Mouse (Mus musculus): ENCODE measurements at regions not wholly inside any gene's neighbourhood (a gene's known extent, or its start where the extent isn't known, plus 50 kb on each side); places are given as distances from the start of the nearest gene placed in this dataset.

- peak overlapping the region; percentile 1 for H3K4me2 ChIP-seq (ENCODE audit: low read depth)
- H3K36me3 ChIP-seq (ENCODE audit: control insufficient read depth, insufficient read depth): no peaks in the 10 kb centered on the region
- no peak overlapping the region for H3K4me3 ChIP-seq
- TF ChIP-seq TCF3 (IDR thresholded peaks at IDR 0.05; ENCODE audit: insufficient read length, low read depth) (no peak), TCF12 (IDR thresholded peaks at IDR 0.05; ENCODE audit: insufficient read depth, poor library complexity, severe bottlenecking) (no peak), CEBPB (IDR thresholded peaks at IDR 0.05; ENCODE audit: insufficient read depth, poor library complexity, severe bottlenecking) (no peak), POLR2A (IDR thresholded peaks at IDR 0.05; ENCODE audit: insufficient read length, low read depth) (no peak), E2F4 (IDR thresholded peaks at IDR 0.05; ENCODE audit: insufficient read depth) (no peak), MYOG (IDR thresholded peaks at IDR 0.05; ENCODE audit: control insufficient read depth in 1 of 3, insufficient read depth in 1 of 3, insufficient read length in 2 of 3, low read depth in 2 of 3) (no peak), REST (IDR thresholded peaks at IDR 0.05; ENCODE audit: insufficient read depth, insufficient read length) (no peak), USF1 (IDR thresholded peaks at IDR 0.05; ENCODE audit: low read depth) (no peak), SRF (IDR thresholded peaks at IDR 0.05; ENCODE audit: control insufficient read depth, insufficient read length, low read depth) (no peak), MYOD1 (IDR thresholded peaks at IDR 0.05; ENCODE audit: control insufficient read depth in 1 of 3, insufficient read length in 2 of 3, low read depth in 2 of 3) (no peak), POLR2AphosphoS2 (IDR thresholded peaks at IDR 0.05; ENCODE audit: insufficient read length, low read depth) (no peak), MAX (IDR thresholded peaks at IDR 0.05; ENCODE audit: low read depth) (no peak)
- no peaks in the 10 kb centered on the region for H3K79me2 ChIP-seq (ENCODE audit: control insufficient read depth, insufficient read depth)
- no peaks in the 10 kb centered on the region for H3K27me3 ChIP-seq (ENCODE audit: control insufficient read depth, insufficient read depth, insufficient read length)
- H3ac ChIP-seq (ENCODE audit: control insufficient read depth, insufficient read length): no peak overlapping the region
Observed at GRCm38 (mm10) chr10:53466851-53467250, 87.1 kb upstream of the Cep85l start.

- Histone ChIP-seq H3K79me2 (ENCODE audit: control insufficient read depth, insufficient read depth) (no peaks in the 10 kb centered on the region), H3K4me2 (ENCODE audit: low read depth) (peak overlapping the region; percentile 1), H3K27me3 (ENCODE audit: control insufficient read depth, insufficient read depth, insufficient read length) (no peaks in the 10 kb centered on the region), H3K36me3 (ENCODE audit: control insufficient read depth, insufficient read depth) (no peaks in the 10 kb centered on the region), H3ac (ENCODE audit: control insufficient read depth, insufficient read length) (no peak overlapping the region), H3K4me3 (no peak overlapping the region)
- no peak for TF ChIP-seq REST (IDR thresholded peaks at IDR 0.05; ENCODE audit: insufficient read depth, insufficient read length)
Observed at GRCm38 (mm10) chr10:53466261-53466660, 86.5 kb upstream of the Cep85l start.

GRCm38 (mm10) chr10:53464581-53464980 is 84.8 kb upstream of the Cep85l start:
- no peak overlapping the region for H3K4me2 ChIP-seq (ENCODE audit: low read depth)
- no peak overlapping the region for H3K4me3 ChIP-seq
- H3K79me2 ChIP-seq (ENCODE audit: control insufficient read depth, insufficient read depth): no peaks in the 10 kb centered on the region
- no peaks in the 10 kb centered on the region for H3K36me3 ChIP-seq (ENCODE audit: control insufficient read depth, insufficient read depth)
- no peaks in the 10 kb centered on the region for H3K27me3 ChIP-seq (ENCODE audit: control insufficient read depth, insufficient read depth, insufficient read length)
- no peak overlapping the region for H3ac ChIP-seq (ENCODE audit: control insufficient read depth, insufficient read length)
- no peak for TF ChIP-seq MYOD1 (IDR thresholded peaks at IDR 0.05; ENCODE audit: control insufficient read depth in 1 of 3, insufficient read length in 2 of 3, low read depth in 2 of 3)
- no peak for TF ChIP-seq REST (IDR thresholded peaks at IDR 0.05; ENCODE audit: insufficient read depth, insufficient read length)
- no peak for TF ChIP-seq TCF12 (IDR thresholded peaks at IDR 0.05; ENCODE audit: insufficient read depth, poor library complexity, severe bottlenecking)
- TF ChIP-seq MYOG (IDR thresholded peaks at IDR 0.05; ENCODE audit: control insufficient read depth in 1 of 3, insufficient read depth in 1 of 3, insufficient read length in 2 of 3, low read depth in 2 of 3): no peak
- no peak for TF ChIP-seq USF1 (IDR thresholded peaks at IDR 0.05; ENCODE audit: low read depth)
- TF ChIP-seq TCF3 (IDR thresholded peaks at IDR 0.05; ENCODE audit: insufficient read length, low read depth): no peak
- TF ChIP-seq MAX (IDR thresholded peaks at IDR 0.05; ENCODE audit: low read depth): no peak
- TF ChIP-seq E2F4 (IDR thresholded peaks at IDR 0.05; ENCODE audit: insufficient read depth): no peak
- TF ChIP-seq CEBPB (IDR thresholded peaks at IDR 0.05; ENCODE audit: insufficient read depth, poor library complexity, severe bottlenecking): no peak
- no peak for TF ChIP-seq POLR2AphosphoS2 (IDR thresholded peaks at IDR 0.05; ENCODE audit: insufficient read length, low read depth)
- TF ChIP-seq SRF (IDR thresholded peaks at IDR 0.05; ENCODE audit: control insufficient read depth, insufficient read length, low read depth): no peak

- Histone ChIP-seq H3ac (ENCODE audit: control insufficient read depth, insufficient read length) (no peak overlapping the region), H3K27me3 (ENCODE audit: control insufficient read depth, insufficient read depth, insufficient read length) (no peaks in the 10 kb centered on the region), H3K4me3 (no peak overlapping the region), H3K36me3 (ENCODE audit: control insufficient read depth, insufficient read depth) (no peaks in the 10 kb centered on the region), H3K79me2 (ENCODE audit: control insufficient read depth, insufficient read depth) (no peaks in the 10 kb centered on the region), H3K4me2 (ENCODE audit: low read depth) (no peak overlapping the region)
- no peak for TF ChIP-seq REST (IDR thresholded peaks at IDR 0.05; ENCODE audit: insufficient read depth, insufficient read length)
- TF ChIP-seq SRF (IDR thresholded peaks at IDR 0.05; ENCODE audit: control insufficient read depth, insufficient read length, low read depth): no peak
- TF ChIP-seq POLR2AphosphoS2 (IDR thresholded peaks at IDR 0.05; ENCODE audit: insufficient read length, low read depth): no peak
- no peak for TF ChIP-seq E2F4 (IDR thresholded peaks at IDR 0.05; ENCODE audit: insufficient read depth)
- no peak for TF ChIP-seq POLR2A (IDR thresholded peaks at IDR 0.05; ENCODE audit: insufficient read length, low read depth)
- no peak for TF ChIP-seq MYOD1 (IDR thresholded peaks at IDR 0.05; ENCODE audit: control insufficient read depth in 1 of 3, insufficient read length in 2 of 3, low read depth in 2 of 3)
- TF ChIP-seq TCF12 (IDR thresholded peaks at IDR 0.05; ENCODE audit: insufficient read depth, poor library complexity, severe bottlenecking): no peak
Observed at GRCm38 (mm10) chr10:53464006-53464405, 84.3 kb upstream of the Cep85l start.

GRCm38 (mm10) chr10:53463471-53463870 is 83.7 kb upstream of the Cep85l start:
- no peak overlapping the region for H3ac ChIP-seq (ENCODE audit: control insufficient read depth, insufficient read length)

More at GRCm38 (mm10) chr10:53463471-53463870, 83.7 kb upstream of the Cep85l start:
- Histone ChIP-seq H3K4me3 (no peak overlapping the region), H3K36me3 (ENCODE audit: control insufficient read depth, insufficient read depth) (no peaks in the 10 kb centered on the region), H3K4me2 (ENCODE audit: low read depth) (no peak overlapping the region), H3K27me3 (ENCODE audit: control insufficient read depth, insufficient read depth, insufficient read length) (no peaks in the 10 kb centered on the region), H3K79me2 (ENCODE audit: control insufficient read depth, insufficient read depth) (no peaks in the 10 kb centered on the region)
- TF ChIP-seq USF1 (IDR thresholded peaks at IDR 0.05; ENCODE audit: low read depth): no peak
- TF ChIP-seq REST (IDR thresholded peaks at IDR 0.05; ENCODE audit: insufficient read depth, insufficient read length): no peak
- TF ChIP-seq MAX (IDR thresholded peaks at IDR 0.05; ENCODE audit: low read depth): no peak
- TF ChIP-seq POLR2A (IDR thresholded peaks at IDR 0.05; ENCODE audit: insufficient read length, low read depth): no peak
- no peak for TF ChIP-seq MYOG (IDR thresholded peaks at IDR 0.05; ENCODE audit: control insufficient read depth in 1 of 3, insufficient read depth in 1 of 3, insufficient read length in 2 of 3, low read depth in 2 of 3)
- TF ChIP-seq E2F4 (IDR thresholded peaks at IDR 0.05; ENCODE audit: insufficient read depth): no peak
- no peak for TF ChIP-seq SRF (IDR thresholded peaks at IDR 0.05; ENCODE audit: control insufficient read depth, insufficient read length, low read depth)
- no peak for TF ChIP-seq MYOD1 (IDR thresholded peaks at IDR 0.05; ENCODE audit: control insufficient read depth in 1 of 3, insufficient read length in 2 of 3, low read depth in 2 of 3)
- no peak for TF ChIP-seq CEBPB (IDR thresholded peaks at IDR 0.05; ENCODE audit: insufficient read depth, poor library complexity, severe bottlenecking)
- no peak for TF ChIP-seq TCF3 (IDR thresholded peaks at IDR 0.05; ENCODE audit: insufficient read length, low read depth)
- TF ChIP-seq TCF12 (IDR thresholded peaks at IDR 0.05; ENCODE audit: insufficient read depth, poor library complexity, severe bottlenecking): no peak
- TF ChIP-seq POLR2AphosphoS2 (IDR thresholded peaks at IDR 0.05; ENCODE audit: insufficient read length, low read depth): no peak

Measured in myocyte (in vitro differentiated cells).